Mouse (Mus musculus) hindbrain, embryonic 13.5 days (tissue): ENCODE measurements around the gene B4galt2. TPM values are rescaled to one million over a fixed set of nuclear protein-coding genes. Genes with fewer than 3 reads are reported as not detected.
A peak's percentile ranks its signal among the peaks of the same experiment; 100 is the strongest.

ENCODE experiments used
- ATAC-seq: fragments of 200-750 bp; cut with Nextera tagmentation; 2 replicates; pipeline ENCODE4 v1.8.0; 2017; ENCODE audit warnings: moderate TSS enrichment; ENCODE audit not compliant: low FRiP score
- H3K27ac ChIP-seq: fragments of 300-500 bp; sonication (generic); 2 replicates; pipeline ENCODE4 v1.5.1; 2015; ENCODE audit warnings: inconsistent platforms, mild to moderate bottlenecking, moderate library complexity
- H3K27me3 ChIP-seq: fragments of 300-500 bp; sonication (generic); 2 replicates; pipeline ENCODE4 v1.6.1; 2015; ENCODE audit warnings: mild to moderate bottlenecking, inconsistent platforms
- H3K36me3 ChIP-seq: fragments of 300-500 bp; sonication (generic); 2 replicates; pipeline ENCODE4 v1.6.1; 2015; ENCODE audit warnings: mild to moderate bottlenecking, inconsistent platforms
- H3K4me1 ChIP-seq: fragments of 300-500 bp; sonication (generic); replicated peaks from 2 replicates; pipeline ENCODE4 v1.6.1; 2015; ENCODE audit warnings: inconsistent platforms
- H3K4me2 ChIP-seq: fragments of 300-500 bp; sonication (generic); 2 replicates; pipeline ENCODE4 v1.6.1; 2015; ENCODE audit warnings: inconsistent platforms, mild to moderate bottlenecking, moderate library complexity
- H3K4me3 ChIP-seq: fragments of 300-500 bp; sonication (generic); 2 replicates; pipeline ENCODE4 v1.5.1; 2015; ENCODE audit warnings: mild to moderate bottlenecking, inconsistent platforms
- H3K9ac ChIP-seq: fragments of 300-500 bp; sonication (generic); 2 replicates; pipeline ENCODE4 v1.6.1; 2015; ENCODE audit warnings: mild to moderate bottlenecking, inconsistent platforms
- H3K9me3 ChIP-seq: fragments of 300-500 bp; sonication (generic); 2 replicates; pipeline ENCODE4 v1.6.1; 2016; ENCODE audit warnings: inconsistent platforms
- WGBS: fragments of 180-500 bp; shearing (Covaris S2); methylation state at CpG from one replicate; pipeline ENCODE4 v1.1.7; 2015; 5-methylcytosine and 5-hydroxymethylcytosine counted together
- polyA plus RNA-seq: library from polyadenylated mRNA; unstranded; fragments of >200 nt; fragmentation: Nextera tagmentation; extraction: Ambion mirVana; gene quantifications from 2 replicates; pipeline ENCODE4 v1.2.1, GENCODE M21; 2015

Gene B4galt2
- polyA plus RNA-seq, 1 experiment from 2014 or later: 45.2 TPM

GRCm38 (mm10) chr4:117885994-117886393, 2.7 kb upstream of the B4galt2 start:
- H3K36me3 ChIP-seq: peaks cover 40% of the 10 kb centered on the region
- 83% methylated on average over 9 of the region's 9 CpGs for WGBS
- H3K4me2 ChIP-seq: peak overlapping the region; percentile 91
- H3K27ac ChIP-seq: no peak overlapping the region
- peak overlapping the region; percentile 92 for H3K4me3 ChIP-seq
- H3K27me3 ChIP-seq: no peaks in the 10 kb centered on the region
- H3K9me3 ChIP-seq: no peaks in the 10 kb centered on the region
- no peak for ATAC-seq
- peaks cover 61% of the 10 kb centered on the region for H3K4me1 ChIP-seq
- H3K9ac ChIP-seq: peak overlapping the region; percentile 97

GRCm38 (mm10) chr4:117885093-117885492, 1.8 kb upstream of the B4galt2 start:
- 97% methylated on average over 10 of the region's 10 CpGs for WGBS
- peaks cover 46% of the 10 kb centered on the region for H3K36me3 ChIP-seq
- H3K9me3 ChIP-seq: no peaks in the 10 kb centered on the region
- H3K27me3 ChIP-seq: no peaks in the 10 kb centered on the region
- H3K4me3 ChIP-seq: no peak overlapping the region
- no peak overlapping the region for H3K9ac ChIP-seq
- no peak for ATAC-seq
- no peak overlapping the region for H3K27ac ChIP-seq
- no peak overlapping the region for H3K4me2 ChIP-seq
- peaks cover 63% of the 10 kb centered on the region for H3K4me1 ChIP-seq

DNA sequence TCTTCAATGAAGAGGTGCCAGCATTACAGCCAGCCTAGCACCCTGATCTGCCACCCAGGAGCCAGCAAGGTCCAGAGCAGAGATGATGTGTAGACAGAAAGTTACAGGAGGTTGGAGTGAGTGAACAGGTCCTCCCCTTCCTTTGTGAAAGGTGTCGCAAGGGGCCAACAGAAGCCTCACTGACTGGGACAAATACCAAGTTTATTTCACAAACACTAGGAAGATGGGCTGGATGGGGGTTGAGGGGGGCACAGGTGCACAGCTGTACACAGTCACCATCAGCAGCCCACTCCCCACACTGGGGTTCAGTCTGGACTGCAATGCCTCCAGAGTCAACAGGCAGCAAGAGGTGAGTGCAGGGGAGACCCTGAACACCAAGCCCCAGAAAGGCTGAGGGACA, 859 bp upstream of the B4galt2 start:
- H3K36me3 ChIP-seq: peaks cover 45% of the 10 kb centered on the region
- 100% methylated on average over 1 of the region's 1 CpGs for WGBS
- no peak for ATAC-seq
- H3K4me3 ChIP-seq: peak overlapping the region; percentile 82
- H3K9me3 ChIP-seq: no peaks in the 10 kb centered on the region
- peak overlapping the region; percentile 89 for H3K4me2 ChIP-seq
- peaks cover 71% of the 10 kb centered on the region for H3K4me1 ChIP-seq
- H3K9ac ChIP-seq: peak overlapping the region; percentile 91
- H3K27me3 ChIP-seq: no peaks in the 10 kb centered on the region
- H3K27ac ChIP-seq: no peak overlapping the region

DNA sequence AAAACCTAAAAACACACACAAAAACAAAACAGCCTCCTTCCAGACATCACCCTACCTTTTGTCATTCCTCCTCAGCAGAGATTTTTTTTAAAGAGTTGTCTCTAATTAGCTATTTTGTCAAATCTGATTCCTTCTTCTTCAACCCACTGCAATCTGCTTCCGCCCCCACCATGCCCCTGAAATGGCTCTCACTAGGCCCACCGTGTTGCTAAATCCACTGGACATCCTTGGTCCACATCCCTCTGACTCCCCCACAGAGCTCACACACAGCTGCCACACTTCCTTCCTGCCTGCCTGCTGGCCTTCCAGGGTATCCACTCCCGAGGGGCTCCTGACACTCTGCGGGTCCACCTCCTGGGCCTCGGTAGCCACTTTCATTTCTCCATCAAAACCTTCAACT, 4.6 kb downstream of the B4galt2 start:
- no peaks in the 10 kb centered on the region for H3K27me3 ChIP-seq
- peaks cover 73% of the 10 kb centered on the region for H3K36me3 ChIP-seq
- no peak overlapping the region for H3K4me2 ChIP-seq
- 0 out of 2 replicates have a peak overlapping the region, but pooled peaks have one; percentile 24 for H3K9ac ChIP-seq
- no peak overlapping the region for H3K27ac ChIP-seq
- 82% methylated on average over 5 of the region's 5 CpGs for WGBS
- H3K4me3 ChIP-seq: no peak overlapping the region
- no peak for ATAC-seq
- peaks cover 48% of the 10 kb centered on the region for H3K4me1 ChIP-seq
- no peaks in the 10 kb centered on the region for H3K9me3 ChIP-seq

- Histone ChIP-seq H3K4me2 (no peak overlapping the region), H3K27me3 (no peaks in the 10 kb centered on the region), H3K36me3 (peaks cover 77% of the 10 kb centered on the region), H3K9me3 (no peaks in the 10 kb centered on the region), H3K4me3 (no peak overlapping the region), H3K4me1 (peaks cover 45% of the 10 kb centered on the region), H3K27ac (0 out of 2 replicates have a peak overlapping the region, but pooled peaks have one; percentile 13), H3K9ac (no peak overlapping the region)
- 65% methylated on average over 10 of the region's 10 CpGs for WGBS
- no peak for ATAC-seq
These were observed 5.0 kb downstream of the B4galt2 start for GRCm38 (mm10) chr4:117878301-117878700.

DNA sequence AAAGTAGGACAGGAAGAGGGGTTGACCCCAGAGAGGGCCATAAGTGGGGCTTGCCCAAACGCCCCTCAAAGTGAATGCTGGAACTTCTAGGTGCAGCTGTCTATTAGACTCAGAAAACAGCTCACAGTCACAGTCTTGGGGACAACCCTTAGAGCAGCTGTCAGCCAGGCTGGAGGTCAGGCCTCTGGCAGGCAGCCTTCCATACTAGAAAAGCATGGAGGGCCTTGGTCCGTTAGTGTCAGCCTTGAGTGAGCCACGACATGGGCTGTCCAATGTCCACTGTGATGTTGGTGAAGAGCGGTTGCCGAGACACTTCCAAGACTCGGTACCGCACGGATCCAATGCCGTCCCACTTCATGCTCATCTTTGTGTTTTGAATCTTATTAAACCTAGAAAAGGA, 9.7 kb downstream of the B4galt2 start:
- no peak for ATAC-seq
- Histone ChIP-seq H3K4me1 (peaks cover 31% of the 10 kb centered on the region), H3K27ac (no peak overlapping the region), H3K9me3 (no peaks in the 10 kb centered on the region), H3K36me3 (peaks cover 61% of the 10 kb centered on the region), H3K27me3 (no peaks in the 10 kb centered on the region), H3K4me2 (no peak overlapping the region), H3K9ac (no peak overlapping the region), H3K4me3 (no peak overlapping the region)
- 89% methylated on average over 9 of the region's 9 CpGs for WGBS

DNA sequence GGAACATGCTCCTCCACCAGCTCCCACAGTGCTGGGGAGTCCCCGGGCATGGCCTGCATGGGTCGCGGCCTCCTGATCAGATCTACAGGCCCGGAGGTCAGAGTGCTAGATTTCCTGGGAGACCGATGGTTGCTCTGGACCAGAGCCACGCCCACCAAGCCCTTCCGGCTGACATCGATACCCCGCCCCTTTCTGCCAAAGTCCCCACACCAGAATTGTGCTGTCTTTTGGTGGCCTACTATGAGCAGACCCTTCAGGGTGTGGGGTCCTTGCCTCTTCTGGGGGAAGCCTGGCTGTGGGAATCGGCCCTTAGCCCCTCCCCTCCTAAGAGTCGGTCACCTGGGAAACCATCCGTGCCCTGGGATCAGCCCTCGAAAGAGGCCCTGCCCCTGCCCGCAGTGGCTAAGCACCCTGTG, 10.8 kb downstream of the B4galt2 start, which contains the start of gene Ccdc24:
Ccdc24 (minus strand) TSS at position 87 of the 416 bp plus-strand sequence.
- WGBS: 4% methylated on average over 14 of the region's 14 CpGs
- Histone ChIP-seq H3K27ac (no peak within 1 kb of the TSS), H3K4me3 (no peak within 1 kb of the TSS), H3K4me1 (peaks cover 29% of the 10 kb centered on the region), H3K4me2 (peak within 1 kb of the TSS; percentile 36), H3K36me3 (peaks cover 52% of the 10 kb centered on the region), H3K27me3 (no peaks in the 10 kb centered on the region), H3K9ac (peak within 1 kb of the TSS; percentile 43; the same call in 1 of the 2 replicates), H3K9me3 (no peaks in the 10 kb centered on the region)
- ATAC-seq: no peak

GRCm38 (mm10) chr4:117871787-117872186, 11.5 kb downstream of the B4galt2 start:
- H3K4me2 ChIP-seq: no peak overlapping the region
- no peak overlapping the region for H3K4me3 ChIP-seq
- no peaks in the 10 kb centered on the region for H3K9me3 ChIP-seq
- H3K4me1 ChIP-seq: peaks cover 29% of the 10 kb centered on the region
- ATAC-seq: no peak
- peaks cover 45% of the 10 kb centered on the region for H3K36me3 ChIP-seq
- 69% methylated on average over 7 of the region's 7 CpGs for WGBS
- H3K27ac ChIP-seq: no peak overlapping the region
- peaks cover 4% of the 10 kb centered on the region; the same call in 1 of the 2 replicates for H3K27me3 ChIP-seq
- no peak overlapping the region for H3K9ac ChIP-seq

DNA sequence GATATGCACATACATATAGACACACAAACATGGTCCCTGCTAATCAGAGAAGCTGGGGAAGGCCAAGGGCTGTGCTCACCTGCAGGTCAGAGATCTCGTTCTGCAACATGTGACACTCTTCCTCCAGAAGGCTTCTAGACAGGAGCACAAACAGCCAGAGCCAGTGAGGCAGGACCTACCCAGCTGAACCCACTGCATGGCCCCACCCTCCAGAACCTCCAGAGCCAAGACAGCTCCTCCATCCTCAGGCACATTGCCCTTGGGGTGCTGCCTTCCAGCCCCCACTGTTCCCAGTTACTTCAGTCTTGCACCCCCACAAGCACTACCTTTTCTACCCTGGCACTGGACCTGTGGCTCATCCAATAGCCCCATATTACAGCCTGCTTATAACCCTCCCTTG, 12.8 kb downstream of the B4galt2 start:
- ATAC-seq: no peak
- Histone ChIP-seq H3K9ac (no peak overlapping the region), H3K9me3 (no peaks in the 10 kb centered on the region), H3K4me1 (peaks cover 39% of the 10 kb centered on the region), H3K27ac (no peak overlapping the region), H3K4me3 (no peak overlapping the region), H3K36me3 (peaks cover 31% of the 10 kb centered on the region), H3K27me3 (peaks cover 4% of the 10 kb centered on the region; the same call in 1 of the 2 replicates), H3K4me2 (no peak overlapping the region)
- 81% methylated on average over 1 of the region's 1 CpGs for WGBS

- H3K27ac ChIP-seq: 0 out of 2 replicates have a peak overlapping the region, but pooled peaks have one; percentile 12
- H3K9me3 ChIP-seq: no peaks in the 10 kb centered on the region
- H3K36me3 ChIP-seq: peaks cover 20% of the 10 kb centered on the region
- 70% methylated on average over 9 of the region's 9 CpGs for WGBS
- H3K4me1 ChIP-seq: peaks cover 41% of the 10 kb centered on the region
- H3K9ac ChIP-seq: no peak overlapping the region; the same call in 1 of the 2 replicates
- H3K27me3 ChIP-seq: peaks cover 4% of the 10 kb centered on the region; the same call in 1 of the 2 replicates
- H3K4me2 ChIP-seq: no peak overlapping the region
- ATAC-seq: no peak
- H3K4me3 ChIP-seq: no peak overlapping the region
These were observed 14.0 kb downstream of the B4galt2 start for GRCm38 (mm10) chr4:117869317-117869716.

- WGBS: 18% methylated on average over 24 of the region's 24 CpGs
- ATAC-seq: no peak; the same call in 1 of the 2 replicates
- H3K4me1 ChIP-seq: peaks cover 46% of the 10 kb centered on the region
- peak overlapping the region; percentile 49; the same call in 1 of the 2 replicates for H3K9ac ChIP-seq
- no peaks in the 10 kb centered on the region for H3K9me3 ChIP-seq
- no peak overlapping the region for H3K27ac ChIP-seq
- H3K36me3 ChIP-seq: peaks cover 5% of the 10 kb centered on the region; the same call in 1 of the 2 replicates
- no peak overlapping the region for H3K4me3 ChIP-seq
- peaks cover 4% of the 10 kb centered on the region; the same call in 1 of the 2 replicates for H3K27me3 ChIP-seq
- no peak overlapping the region for H3K4me2 ChIP-seq
These were observed 15.5 kb downstream of the B4galt2 start for GRCm38 (mm10) chr4:117867823-117868222.

DNA sequence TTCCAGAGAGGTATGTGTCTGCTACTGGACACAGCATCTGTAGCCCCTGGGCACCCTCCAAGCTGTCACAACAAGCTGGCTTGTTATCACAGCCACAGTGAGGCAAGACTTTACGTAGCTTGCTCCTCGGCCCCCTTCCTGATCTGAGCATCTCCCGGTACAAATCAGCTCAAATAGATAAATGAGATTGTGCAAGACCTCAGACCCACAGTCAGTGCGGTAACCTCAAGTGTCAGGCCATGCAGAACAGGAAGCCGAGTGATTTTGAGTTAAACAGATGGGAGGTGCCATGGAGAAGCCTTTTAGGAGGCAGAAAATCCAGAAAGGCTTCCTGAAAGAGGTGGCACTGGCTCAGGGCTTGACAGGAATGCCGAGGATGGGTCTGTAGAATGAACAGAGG, 16.3 kb downstream of the B4galt2 start:
- peaks cover 5% of the 10 kb centered on the region; the same call in 1 of the 2 replicates for H3K36me3 ChIP-seq
- H3K9me3 ChIP-seq: no peaks in the 10 kb centered on the region
- 86% methylated on average over 6 of the region's 6 CpGs for WGBS
- H3K4me2 ChIP-seq: no peak overlapping the region
- ATAC-seq: no peak
- no peak overlapping the region for H3K9ac ChIP-seq
- H3K27me3 ChIP-seq: peaks cover 4% of the 10 kb centered on the region; the same call in 1 of the 2 replicates
- H3K4me3 ChIP-seq: no peak overlapping the region
- peaks cover 42% of the 10 kb centered on the region for H3K4me1 ChIP-seq
- no peak overlapping the region for H3K27ac ChIP-seq

DNA sequence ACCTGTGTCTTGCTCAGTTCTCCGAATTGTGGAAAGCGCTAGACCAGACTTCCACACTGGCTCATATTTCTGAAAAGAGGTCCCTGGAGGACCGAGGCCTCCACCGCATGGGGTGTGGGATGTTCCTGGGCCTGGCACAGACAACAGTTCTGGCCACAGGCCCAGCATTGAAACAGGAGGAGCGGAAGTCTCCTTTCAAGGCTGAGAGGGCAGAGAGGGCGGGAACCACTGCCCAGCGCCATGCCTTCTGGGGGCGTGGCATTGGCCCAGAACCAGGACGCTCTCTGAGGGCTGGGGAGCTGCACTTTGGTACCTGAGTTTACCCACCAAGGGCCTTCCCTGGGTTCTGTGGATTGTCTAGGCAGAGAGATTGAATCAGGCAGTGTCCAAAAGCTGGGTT, 17.2 kb downstream of the B4galt2 start:
- peaks cover 38% of the 10 kb centered on the region for H3K4me1 ChIP-seq
- no peak for ATAC-seq
- H3K4me2 ChIP-seq: no peak overlapping the region
- H3K27me3 ChIP-seq: peaks cover 4% of the 10 kb centered on the region; the same call in 1 of the 2 replicates
- WGBS: 57% methylated on average over 9 of the region's 9 CpGs
- H3K4me3 ChIP-seq: no peak overlapping the region
- no peaks in the 10 kb centered on the region for H3K9me3 ChIP-seq
- no peaks in the 10 kb centered on the region for H3K36me3 ChIP-seq
- no peak overlapping the region for H3K27ac ChIP-seq
- H3K9ac ChIP-seq: no peak overlapping the region
